Mouse (Mus musculus): ENCODE results near the gene Fam71e1. TPM values are rescaled to one million over a fixed set of nuclear protein-coding genes. Genes with fewer than 3 reads are reported as not detected.

Gene Fam71e1
- total and polyA plus RNA-seq, 3 experiments = 1.2 to 2.0 TPM; not detected in 1

DNA sequence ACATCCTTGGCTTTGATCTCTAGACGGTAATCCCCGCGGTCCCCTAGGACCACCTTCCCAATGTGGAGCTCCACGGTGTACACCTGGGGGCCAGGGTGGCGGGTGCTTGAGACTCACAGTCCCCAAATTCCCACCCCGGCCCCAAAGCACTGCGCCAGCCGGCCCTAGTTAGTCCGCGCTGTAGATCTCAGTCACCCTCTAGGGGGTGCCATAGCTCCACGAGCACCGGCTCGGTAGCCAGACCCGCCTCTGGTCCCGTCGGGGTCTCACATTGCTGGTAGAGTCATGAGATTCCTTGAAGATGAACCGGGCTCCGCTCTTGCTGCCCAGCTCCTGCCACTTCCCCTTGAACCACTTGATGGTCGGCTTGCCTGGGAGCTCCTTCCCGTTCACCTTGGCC, 25.3 kb downstream of the Fam71e1 start:
- H3K4me1 ChIP-seq (ENCODE audit: control insufficient read depth in 1 of 2, insufficient read depth in 2 of 2, low read length in 2 of 2) = no peaks in the 10 kb centered on the region
- H3K36me3 ChIP-seq (ENCODE audit: control insufficient read depth in 1 of 2, insufficient read depth in 2 of 2, low read length in 2 of 2) = no peaks in the 10 kb centered on the region
- no peaks in the 10 kb centered on the region for H3K79me2 ChIP-seq (ENCODE audit: control insufficient read depth, insufficient read depth, low read length, poor library complexity)
- no peak overlapping the region for H3K9ac ChIP-seq (ENCODE audit: control insufficient read depth, low read depth, low read length, poor library complexity, severe bottlenecking)
- no peak overlapping the region for H3K4me3 ChIP-seq (ENCODE audit: control insufficient read depth in 1 of 2, insufficient read depth in 1 of 2, low read depth in 2 of 2, low read length in 2 of 2)
- no peak for DNase-seq (ENCODE audit: low read depth, low spot score)
- H3K27me3 ChIP-seq (ENCODE audit: control insufficient read depth in 1 of 2, insufficient read depth in 2 of 2, low read length in 2 of 2) = peaks cover 0 to 2% of the 10 kb centered on the region in 2 experiments; a peak in 3 of 4 replicates
- no peak overlapping the region for H3K27ac ChIP-seq (ENCODE audit: control insufficient read depth, low read depth, low read length)
- H3K9me3 ChIP-seq (replicated peaks; ENCODE audit: insufficient read depth, low read length) = no peaks in the 10 kb centered on the region
- no peak for TF ChIP-seq ETS1 (IDR thresholded peaks at IDR 0.05; ENCODE audit: low read depth, low read length)
- TF ChIP-seq ZNF384 (IDR thresholded peaks at IDR 0.05; ENCODE audit: low read depth, low read length) = no peak
- peak; percentile 14; the same call in 1 of the 2 replicates for TF ChIP-seq SMC3 (IDR thresholded peaks at IDR 0.05; ENCODE audit: low read depth, low read length)
- TF ChIP-seq RAD21 (IDR thresholded peaks at IDR 0.05; ENCODE audit: low read depth, low read length) = peak; percentile 36
- peak; percentile 19 to 56 (median 40); a peak in 5 of 6 replicates for TF ChIP-seq CTCF (IDR thresholded peaks at IDR 0.05 in 2 of 3, conservative IDR thresholded peaks at IDR 0.05 in 1 of 3; ENCODE audit: control insufficient read depth in 1 of 3, insufficient read depth in 1 of 3, low read depth in 2 of 3, low read length in 3 of 3, poor library complexity in 1 of 3, severe bottlenecking in 1 of 3)
- TF ChIP-seq MYB (IDR thresholded peaks at IDR 0.05; ENCODE audit: low read depth, low read length) = no peak
- no peak for TF ChIP-seq MEF2A (IDR thresholded peaks at IDR 0.05; ENCODE audit: extremely low read depth, insufficient replicate concordance, low read depth, low read length, poor library complexity, severe bottlenecking)
- TF ChIP-seq SIN3A (IDR thresholded peaks at IDR 0.05; ENCODE audit: low read length) = no peak

DNA sequence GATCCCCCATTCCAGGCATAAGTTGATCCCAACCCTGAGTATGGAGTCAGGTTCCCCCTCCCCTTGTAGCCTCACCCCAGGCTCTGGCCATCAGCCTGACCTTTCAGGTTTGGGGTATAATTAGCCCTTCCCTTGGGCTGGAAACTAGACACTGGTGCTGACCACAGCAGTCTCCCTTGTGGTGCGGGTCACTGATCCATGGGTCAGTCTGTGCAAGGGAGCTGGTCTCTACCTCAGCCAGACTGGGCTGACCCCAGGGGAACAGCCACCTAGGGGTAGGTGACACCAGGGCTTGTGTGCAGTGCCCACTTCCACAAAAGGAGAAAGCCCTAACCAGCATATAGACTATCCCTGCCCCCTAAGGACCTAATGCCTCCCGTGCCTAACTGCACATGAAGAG, 26.7 kb downstream of the Fam71e1 start:
- Histone ChIP-seq H3K9me3 (replicated peaks; ENCODE audit: insufficient read depth, low read length) (no peaks in the 10 kb centered on the region), H3K27ac (ENCODE audit: control insufficient read depth, low read depth, low read length) (no peak overlapping the region), H3K4me1 (ENCODE audit: control insufficient read depth in 1 of 2, insufficient read depth in 2 of 2, low read length in 2 of 2) (no peaks in the 10 kb centered on the region), H3K9ac (ENCODE audit: control insufficient read depth, low read depth, low read length, poor library complexity, severe bottlenecking) (no peak overlapping the region), H3K36me3 (ENCODE audit: control insufficient read depth in 1 of 2, insufficient read depth in 2 of 2, low read length in 2 of 2) (no peaks in the 10 kb centered on the region), H3K79me2 (ENCODE audit: control insufficient read depth, insufficient read depth, low read length, poor library complexity) (no peaks in the 10 kb centered on the region; the same call in 1 of the 2 replicates), H3K27me3 (ENCODE audit: control insufficient read depth in 1 of 2, insufficient read depth in 2 of 2, low read length in 2 of 2) (peaks cover 0 to 1% of the 10 kb centered on the region in 2 experiments; a peak in 2 of 4 replicates), H3K4me3 (ENCODE audit: control insufficient read depth in 1 of 2, insufficient read depth in 1 of 2, low read depth in 2 of 2, low read length in 2 of 2) (no peak overlapping the region)
- TF ChIP-seq POLR2AphosphoS5 (IDR thresholded peaks at IDR 0.05; ENCODE audit: borderline replicate concordance, low read depth, low read length) (no peak), TBP (IDR thresholded peaks at IDR 0.05; ENCODE audit: low read depth, low read length) (no peak), MXI1 (IDR thresholded peaks at IDR 0.05; ENCODE audit: low read depth, low read length) (no peak), MAZ (IDR thresholded peaks at IDR 0.05; ENCODE audit: low read depth, low read length) (no peak), USF1 (IDR thresholded peaks at IDR 0.05; ENCODE audit: low read depth, low read length) (no peak), EP300 (IDR thresholded peaks at IDR 0.05; ENCODE audit: low read depth in 1 of 2, low read length in 2 of 2) (no peak), KAT2A (conservative IDR thresholded peaks at IDR 0.05; ENCODE audit: low read depth, low read length) (no peak), RCOR1 (IDR thresholded peaks at IDR 0.05; ENCODE audit: low read depth, low read length) (no peak), CHD2 (IDR thresholded peaks at IDR 0.05; ENCODE audit: low read length) (no peak), SIN3A (IDR thresholded peaks at IDR 0.05; ENCODE audit: low read length) (no peak), JUND (IDR thresholded peaks at IDR 0.05; ENCODE audit: low read depth, low read length) (no peak), MEF2A (IDR thresholded peaks at IDR 0.05; ENCODE audit: extremely low read depth, insufficient replicate concordance, low read depth, low read length, poor library complexity, severe bottlenecking) (no peak), GABPA (IDR thresholded peaks at IDR 0.05; ENCODE audit: low read depth, low read length) (no peak), ZMIZ1 (IDR thresholded peaks at IDR 0.05; ENCODE audit: low read depth, low read length) (no peak), CHD1 (IDR thresholded peaks at IDR 0.05; ENCODE audit: low read depth, low read length) (no peak), RAD21 (IDR thresholded peaks at IDR 0.05; ENCODE audit: low read depth, low read length) (no peak), MYC (IDR thresholded peaks at IDR 0.05; ENCODE audit: low read depth, low read length) (no peak), ZC3H11A (IDR thresholded peaks at IDR 0.05; ENCODE audit: low read depth, low read length) (no peak), MAX (IDR thresholded peaks at IDR 0.05; ENCODE audit: low read length) (no peak)
- no peak for DNase-seq (ENCODE audit: low read depth, low spot score)
